ENCODE assay signal across 10 mouse cellular contexts in the genomic region with DNA sequence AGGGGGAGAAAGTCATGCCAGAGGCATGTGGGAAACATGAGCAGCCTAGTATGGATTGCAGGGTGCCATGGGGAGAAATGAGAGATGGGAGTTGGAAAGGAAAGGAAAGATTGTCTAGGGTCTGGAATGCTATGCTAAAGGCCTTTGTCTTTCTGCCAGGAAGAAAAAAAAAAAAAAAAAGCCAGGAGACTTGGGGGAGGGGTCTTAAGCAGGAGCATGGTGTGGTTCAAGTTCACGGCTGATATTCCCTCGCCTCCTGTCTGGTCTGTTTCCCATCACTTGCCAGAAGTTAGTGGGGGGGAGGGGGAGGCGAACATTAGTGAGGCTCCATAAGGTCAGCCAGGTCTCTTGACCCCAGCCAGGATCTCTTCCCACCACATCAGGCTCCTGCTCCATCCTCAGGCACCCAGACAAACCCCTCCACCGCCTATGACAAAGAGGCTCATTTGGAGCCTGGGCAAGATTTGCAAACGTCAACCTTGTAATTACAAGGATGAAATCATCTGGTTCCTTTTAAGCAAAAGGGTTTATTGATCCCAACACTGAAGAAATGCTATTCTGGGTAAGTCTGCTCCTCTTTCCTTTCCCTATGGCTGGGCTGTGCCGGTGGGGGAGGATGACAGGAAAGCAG. TPM values are rescaled to one million over a fixed set of nuclear protein-coding genes. Genes with fewer than 3 reads are reported as not detected.
A peak's percentile ranks its signal among the peaks of the same experiment; 100 is the strongest.
DNase-seq lines count a peak whose midpoint lies in the region; ATAC-seq and TF ChIP-seq lines count a peak whose summit lies in the region.
"Had no signal": no experiment of that assay in that cellular context is flagged by ENCODE, and none has a peak within 500 bp of the region (broad histone marks: within the 10 kb centered on the region; RNA-seq: fewer than 3 reads in every experiment).

No protein-coding gene starts in this region.

- peaks cover 20% of the 10 kb centered on the region for H3K4me1 ChIP-seq in forebrain, embryonic 10.5 days
- H3K4me1 ChIP-seq in forebrain, embryonic 14.5 days (ENCODE audit: control insufficient read depth, insufficient read depth, low read length): no peaks in the 10 kb centered on the region
- no peaks in the 10 kb centered on the region for H3K4me1 ChIP-seq in kidney, postnatal 0 days (replicated peaks; ENCODE audit: insufficient read depth, low read length)
- peaks cover 5% of the 10 kb centered on the region; the same call in 1 of the 2 replicates for H3K4me1 ChIP-seq in embryonic facial prominence, embryonic 11.5 days (ENCODE audit: control insufficient read depth, insufficient read depth, low read length)
- H3K4me1 ChIP-seq in liver, embryonic 12.5 days: no peaks in the 10 kb centered on the region; the same call in 1 of the 2 replicates

- 33% methylated on average over 6 of the region's 6 CpGs for WGBS in forebrain, embryonic 10.5 days
- 27% methylated on average over 6 of the region's 6 CpGs for WGBS in forebrain, embryonic 14.5 days
- 27% methylated on average over 6 of the region's 6 CpGs for WGBS in kidney, postnatal 0 days
- 18% methylated on average over 6 of the region's 6 CpGs for WGBS in embryonic facial prominence, embryonic 11.5 days
- 32% methylated on average over 6 of the region's 6 CpGs for WGBS in liver, embryonic 12.5 days (ENCODE audit: insufficient replicate concordance)

- no peak for ATAC-seq in forebrain, embryonic 14.5 days
- ATAC-seq in kidney, postnatal 0 days (replicated peaks; ENCODE audit: low FRiP score, low read depth): peak; percentile 47; the same call in 1 of the 2 replicates
- peak; percentile 71 for ATAC-seq in embryonic facial prominence, embryonic 11.5 days (replicated peaks; ENCODE audit: insufficient number of reproducible peaks, low FRiP score, low TSS enrichment, low read depth)
- no peak for ATAC-seq in liver, embryonic 12.5 days

- no peak for TF ChIP-seq CTCF in kidney, postnatal 0 days (IDR thresholded peaks at IDR 0.05; ENCODE audit: low read depth)

- no peak overlapping the region for H3K9ac ChIP-seq in forebrain, embryonic 14.5 days (ENCODE audit: low read length)
- no peak overlapping the region for H3K9ac ChIP-seq in kidney, postnatal 0 days (ENCODE audit: low read depth, low read length)
- no peak overlapping the region for H3K9ac ChIP-seq in embryonic facial prominence, embryonic 11.5 days (replicated peaks; ENCODE audit: low read length)
- no peak overlapping the region for H3K9ac ChIP-seq in liver, embryonic 12.5 days

- no peaks in the 10 kb centered on the region for H3K36me3 ChIP-seq in forebrain, embryonic 10.5 days (replicated peaks)
- H3K36me3 ChIP-seq in forebrain, embryonic 14.5 days (ENCODE audit: control insufficient read depth, insufficient read depth, low read length): no peaks in the 10 kb centered on the region
- no peaks in the 10 kb centered on the region for H3K36me3 ChIP-seq in kidney, postnatal 0 days (ENCODE audit: insufficient read depth, low read length)
- H3K36me3 ChIP-seq in embryonic facial prominence, embryonic 11.5 days (replicated peaks; ENCODE audit: control insufficient read depth, insufficient read depth, low read depth, low read length): no peaks in the 10 kb centered on the region
- H3K36me3 ChIP-seq in liver, embryonic 12.5 days: no peaks in the 10 kb centered on the region
- H3K36me3 ChIP-seq: midbrain, embryonic 10.5 days had no signal

- no peak overlapping the region for H3K4me2 ChIP-seq in forebrain, embryonic 14.5 days (ENCODE audit: low read length)
- H3K4me2 ChIP-seq in kidney, postnatal 0 days (ENCODE audit: low read length): no peak overlapping the region
- H3K4me2 ChIP-seq in embryonic facial prominence, embryonic 11.5 days (ENCODE audit: low read depth, low read length): no peak overlapping the region
- no peak overlapping the region for H3K4me2 ChIP-seq in liver, embryonic 12.5 days

- peak overlapping the region; percentile 70 for H3K27ac ChIP-seq in forebrain, embryonic 10.5 days
- no peak overlapping the region for H3K27ac ChIP-seq in forebrain, embryonic 14.5 days (ENCODE audit: low read depth, low read length)
- H3K27ac ChIP-seq in kidney, postnatal 0 days: 0 out of 2 replicates have a peak overlapping the region, but pooled peaks have one; percentile 36
- peak overlapping the region; percentile 71 for H3K27ac ChIP-seq in embryonic facial prominence, embryonic 11.5 days (replicated peaks; ENCODE audit: low read depth, low read length)
- 0 out of 2 replicates have a peak overlapping the region, but pooled peaks have one; percentile 6 for H3K27ac ChIP-seq in liver, embryonic 12.5 days
- H3K27ac ChIP-seq: midbrain, embryonic 10.5 days had no signal

- H3K27me3 ChIP-seq in forebrain, embryonic 10.5 days (ENCODE audit: poor library complexity, severe bottlenecking): no peaks in the 10 kb centered on the region
- no peaks in the 10 kb centered on the region for H3K27me3 ChIP-seq in forebrain, embryonic 14.5 days (replicated peaks; ENCODE audit: control insufficient read depth, insufficient read depth, low read length)
- no peaks in the 10 kb centered on the region for H3K27me3 ChIP-seq in kidney, postnatal 0 days (ENCODE audit: insufficient read depth, low read length)
- H3K27me3 ChIP-seq in embryonic facial prominence, embryonic 11.5 days (ENCODE audit: control insufficient read depth, insufficient read depth, low read length): no peaks in the 10 kb centered on the region
- H3K27me3 ChIP-seq in liver, embryonic 12.5 days (replicated peaks): peaks cover 16% of the 10 kb centered on the region

- no peaks in the 10 kb centered on the region for H3K9me3 ChIP-seq in forebrain, embryonic 10.5 days
- no peaks in the 10 kb centered on the region for H3K9me3 ChIP-seq in forebrain, embryonic 14.5 days (replicated peaks; ENCODE audit: control insufficient read depth, low read length)
- no peaks in the 10 kb centered on the region for H3K9me3 ChIP-seq in kidney, postnatal 0 days (replicated peaks; ENCODE audit: low read length)
- H3K9me3 ChIP-seq in embryonic facial prominence, embryonic 11.5 days (replicated peaks; ENCODE audit: control insufficient read depth, low read length): no peaks in the 10 kb centered on the region
- no peaks in the 10 kb centered on the region for H3K9me3 ChIP-seq in liver, embryonic 12.5 days (replicated peaks)
- H3K9me3 ChIP-seq: midbrain, embryonic 10.5 days had no signal

- H3K4me3 ChIP-seq in forebrain, embryonic 10.5 days: no peak overlapping the region
- no peak overlapping the region for H3K4me3 ChIP-seq in forebrain, embryonic 14.5 days (ENCODE audit: low read depth, low read length)
- no peak overlapping the region for H3K4me3 ChIP-seq in kidney, postnatal 0 days (replicated peaks; ENCODE audit: low read depth, low read length)
- no peak overlapping the region for H3K4me3 ChIP-seq in embryonic facial prominence, embryonic 11.5 days (ENCODE audit: low read depth, low read length)
- H3K4me3 ChIP-seq in liver, embryonic 12.5 days: no peak overlapping the region
- H3K4me3 ChIP-seq: midbrain, embryonic 10.5 days had no signal

- no peak for DNase-seq in forebrain, embryonic 10.5 days (ENCODE audit: extremely low spot score, low spot score)
- no peak for DNase-seq in forebrain, embryonic 14.5 days (ENCODE audit: low spot score)
- peak; percentile 63 for DNase-seq in kidney, postnatal 0 days (ENCODE audit: low spot score)
- DNase-seq in kidney, postnatal 10 days: no peak
- DNase-seq in embryonic facial prominence, embryonic 11.5 days (ENCODE audit: low spot score): peak; percentile 78
- no peak for DNase-seq in frontal cortex, postnatal 10 days (ENCODE audit: low spot score in 2 of 2)
- no peak for DNase-seq in cerebellum, adult 11 months
- DNase-seq: kidney, postnatal 14 days had no signal

RNA-seq across cellular contexts. Expression of gene Cbfb, which starts 6.1 kb away (rescaled TPM):
- 51.8 and 52.1 TPM in 2 replicates for polyA plus RNA-seq in forebrain, embryonic 10.5 days (2016; fragmentation: Nextera tagmentation; extraction: Ambion mirVana)
- 34.5 and 39.5 TPM in 2 replicates for polyA plus RNA-seq in forebrain, embryonic 14.5 days (2014; fragmentation: Nextera tagmentation; extraction: Ambion mirVana)
- polyA plus RNA-seq in kidney, postnatal 0 days (2015; fragmentation: Nextera tagmentation; extraction: Ambion mirVana): 59.6 and 59.7 TPM in 2 replicates
- polyA plus RNA-seq in embryonic facial prominence, embryonic 11.5 days (2014; fragmentation: Nextera tagmentation; extraction: Ambion mirVana): 119 and 139 TPM in 2 replicates
- 19.1 and 19.6 TPM in 2 replicates for polyA plus RNA-seq in liver, embryonic 12.5 days (2016; fragmentation: Nextera tagmentation; extraction: Ambion mirVana)

RNA-seq across cellular contexts. Expression of gene Ces4a, which starts 32.8 kb away (rescaled TPM):
- polyA plus RNA-seq in forebrain, embryonic 10.5 days (2016; fragmentation: Nextera tagmentation; extraction: Ambion mirVana): not detected in 2 replicates
- polyA plus RNA-seq in forebrain, embryonic 14.5 days (2014; fragmentation: Nextera tagmentation; extraction: Ambion mirVana): 0.09 TPM in 1 of 2 replicates, not detected in the other
- polyA plus RNA-seq in kidney, postnatal 0 days (2015; fragmentation: Nextera tagmentation; extraction: Ambion mirVana): not detected in 2 replicates
- not detected in 2 replicates for polyA plus RNA-seq in embryonic facial prominence, embryonic 11.5 days (2014; fragmentation: Nextera tagmentation; extraction: Ambion mirVana)
- polyA plus RNA-seq in liver, embryonic 12.5 days (2016; fragmentation: Nextera tagmentation; extraction: Ambion mirVana): not detected in 2 replicates
- polyA plus RNA-seq: midbrain, embryonic 10.5 days had no signal

Comparison
In these comparisons a context has a peak if more than half of its experiments do, and no peak if none do; other contexts are left out.
1. DNase-seq: peak in kidney, postnatal 0 days (single experiment) and embryonic facial prominence, embryonic 11.5 days (single experiment); none in forebrain, embryonic 10.5 days (single experiment), forebrain, embryonic 14.5 days (single experiment), kidney, postnatal 10 days (single experiment), frontal cortex, postnatal 10 days (0 of 2) and cerebellum, adult 11 months (single experiment).
2. ATAC-seq: peak in kidney, postnatal 0 days (single experiment) and embryonic facial prominence, embryonic 11.5 days (single experiment); none in forebrain, embryonic 14.5 days (single experiment) and liver, embryonic 12.5 days (single experiment).